Comparison of ENCODE assay signal across 11 mouse cellular contexts in genomic region chr7:79555368-79556034, GRCm38 (mm10).
DNase-seq lines count a peak whose midpoint lies in the region; ATAC-seq and TF ChIP-seq lines count a peak whose summit lies in the region.
"Had no signal": no experiment of that assay in that cellular context is flagged by ENCODE, and none has a peak within 500 bp of the region (broad histone marks: within the 10 kb centered on the region; RNA-seq: fewer than 3 reads in every experiment).

No protein-coding gene starts in this region.

- TF ChIP-seq EP300 in liver, postnatal 0 days (IDR thresholded peaks at IDR 0.05; ENCODE audit: low read depth), result no peak

- no peak overlapping the region for H3K27ac ChIP-seq in liver, postnatal 0 days (ENCODE audit: low read depth)
- H3K27ac ChIP-seq in liver, embryonic 12.5 days, result no peak overlapping the region
- H3K27ac ChIP-seq in midbrain, embryonic 14.5 days (replicated peaks; ENCODE audit: low read depth, low read length), result no peak overlapping the region
- H3K27ac ChIP-seq: hindbrain, embryonic 15.5 days; limb, embryonic 12.5 days had no signal

- H3K4me2 ChIP-seq in liver, postnatal 0 days (ENCODE audit: low read depth, low read length), result no peak overlapping the region
- H3K4me2 ChIP-seq in liver, embryonic 12.5 days, result no peak overlapping the region
- 0 out of 2 replicates have a peak overlapping the region, but pooled peaks have one; percentile 8 for H3K4me2 ChIP-seq in midbrain, embryonic 14.5 days (ENCODE audit: low read length)
- H3K4me2 ChIP-seq: hindbrain, embryonic 15.5 days; limb, embryonic 12.5 days had no signal

- WGBS in liver, postnatal 0 days (ENCODE audit: insufficient replicate concordance), result 4% methylated on average over 25 of the region's 25 CpGs
- WGBS in liver, embryonic 12.5 days (ENCODE audit: insufficient replicate concordance), result 4% methylated on average over 25 of the region's 25 CpGs
- WGBS in midbrain, embryonic 14.5 days, result 4% methylated on average over 25 of the region's 25 CpGs

- peak; percentile 27 for DNase-seq in adrenal gland, adult 2 months
- DNase-seq in adrenal gland, adult 8-10 months, result no peak
- DNase-seq in liver, postnatal 0 days, result peak; percentile 41
- peak; percentile 62 for DNase-seq in brain, embryonic 14.5 days (ENCODE audit: low read depth)
- DNase-seq in midbrain, embryonic 14.5 days, result peak; percentile 53
- DNase-seq in cerebellum, postnatal 14 days, result no peak
- DNase-seq in lung, postnatal 25 days (ENCODE audit: low spot score), result no peak

- H3K36me3 ChIP-seq in liver, postnatal 0 days (replicated peaks; ENCODE audit: insufficient read depth, low read length), result no peaks in the 10 kb centered on the region
- H3K36me3 ChIP-seq in liver, embryonic 12.5 days, result no peaks in the 10 kb centered on the region
- no peaks in the 10 kb centered on the region for H3K36me3 ChIP-seq in midbrain, embryonic 14.5 days (ENCODE audit: control insufficient read depth, insufficient read depth, low read length)
- H3K36me3 ChIP-seq: hindbrain, embryonic 15.5 days; limb, embryonic 12.5 days had no signal

- TF ChIP-seq POLR2A in brain, embryonic 14.5 days (IDR thresholded peaks at IDR 0.05; ENCODE audit: borderline replicate concordance, extremely low read depth, insufficient read depth, insufficient read length, poor library complexity, severe bottlenecking), result no peak

- no peak overlapping the region for H3K4me3 ChIP-seq in liver, postnatal 0 days (ENCODE audit: low read depth, low read length)
- H3K4me3 ChIP-seq in liver, embryonic 12.5 days, result no peak overlapping the region
- H3K4me3 ChIP-seq in midbrain, embryonic 14.5 days (replicated peaks; ENCODE audit: low read depth, low read length), result no peak overlapping the region
- H3K4me3 ChIP-seq: erythroblast, embryonic 14.5 days; hindbrain, embryonic 15.5 days; limb, embryonic 12.5 days had no signal

- H3K9me3 ChIP-seq in liver, postnatal 0 days (ENCODE audit: low read length), result no peaks in the 10 kb centered on the region
- H3K9me3 ChIP-seq in liver, embryonic 12.5 days (replicated peaks), result no peaks in the 10 kb centered on the region
- no peaks in the 10 kb centered on the region for H3K9me3 ChIP-seq in midbrain, embryonic 14.5 days (ENCODE audit: control insufficient read depth, low read length)
- H3K9me3 ChIP-seq: hindbrain, embryonic 15.5 days; limb, embryonic 12.5 days had no signal

- H3K9ac ChIP-seq in liver, postnatal 0 days (replicated peaks), result no peak overlapping the region
- H3K9ac ChIP-seq in liver, embryonic 12.5 days, result no peak overlapping the region
- H3K9ac ChIP-seq in midbrain, embryonic 14.5 days (replicated peaks; ENCODE audit: low read length), result no peak overlapping the region
- H3K9ac ChIP-seq: hindbrain, embryonic 15.5 days; limb, embryonic 12.5 days had no signal

- H3K4me1 ChIP-seq in liver, postnatal 0 days (ENCODE audit: insufficient read depth), result no peaks in the 10 kb centered on the region
- no peaks in the 10 kb centered on the region for H3K4me1 ChIP-seq in liver, embryonic 12.5 days
- peaks cover 4% of the 10 kb centered on the region; the same call in 1 of the 2 replicates for H3K4me1 ChIP-seq in midbrain, embryonic 14.5 days (ENCODE audit: control insufficient read depth, insufficient read depth, low read length)

- TF ChIP-seq CTCF in liver, postnatal 0 days (IDR thresholded peaks at IDR 0.05; ENCODE audit: low read depth), result no peak
- no peak for TF ChIP-seq CTCF in brain, embryonic 14.5 days (IDR thresholded peaks at IDR 0.05; ENCODE audit: borderline replicate concordance, extremely low read depth, insufficient read depth, insufficient read length)

- H3K27me3 ChIP-seq in liver, postnatal 0 days (ENCODE audit: insufficient read depth, low read length), result peaks cover 57% of the 10 kb centered on the region
- H3K27me3 ChIP-seq in liver, embryonic 12.5 days (replicated peaks), result peaks cover 98% of the 10 kb centered on the region
- peaks cover 46% of the 10 kb centered on the region for H3K27me3 ChIP-seq in midbrain, embryonic 14.5 days (ENCODE audit: control insufficient read depth, insufficient read depth, low read length)

- ATAC-seq in liver, postnatal 0 days, result no peak
- ATAC-seq in liver, embryonic 12.5 days, result no peak
- ATAC-seq in midbrain, embryonic 14.5 days (ENCODE audit: low FRiP score, low TSS enrichment), result no peak

Comparison
In these comparisons a context has a peak if more than half of its experiments do, and no peak if none do; other contexts are left out.
1. DNase-seq: peak in adrenal gland, adult 2 months (single experiment), liver, postnatal 0 days (single experiment), brain, embryonic 14.5 days (single experiment) and midbrain, embryonic 14.5 days (single experiment); none in adrenal gland, adult 8-10 months (single experiment), cerebellum, postnatal 14 days (0 of 2) and lung, postnatal 25 days (single experiment).